Mouse (Mus musculus) limb, embryonic 15.5 days (tissue): ENCODE data around the gene Mxd4. TPM values are rescaled to one million over a fixed set of nuclear protein-coding genes. Genes with fewer than 3 reads are reported as not detected.

Source experiments
- ATAC-seq: fragments of 200-750 bp; cut with Nextera tagmentation; 2 replicates; pipeline ENCODE4 v1.8.0; 2017; ENCODE audit warnings: low read depth, moderate TSS enrichment; ENCODE audit not compliant: insufficient number of reproducible peaks, low FRiP score, low TSS enrichment
- H3K27ac ChIP-seq: fragments of 300-500 bp; sonication (generic); 2 replicates; pipeline ENCODE4 v1.5.1; 2015; ENCODE audit warnings: moderate library complexity, mild to moderate bottlenecking, inconsistent platforms
- H3K27me3 ChIP-seq: fragments of 300-500 bp; sonication (generic); 2 replicates; pipeline ENCODE4 v1.6.1; 2015; ENCODE audit warnings: inconsistent platforms
- H3K36me3 ChIP-seq: fragments of 300-500 bp; sonication (generic); 2 replicates; pipeline ENCODE4 v1.6.1; 2015; ENCODE audit warnings: inconsistent platforms
- H3K4me1 ChIP-seq: fragments of 300-500 bp; sonication (generic); 2 replicates; pipeline ENCODE4 v1.6.1; 2015; ENCODE audit warnings: inconsistent platforms
- H3K4me2 ChIP-seq: fragments of 300-500 bp; sonication (generic); 2 replicates; pipeline ENCODE4 v1.6.1; 2015; ENCODE audit warnings: mild to moderate bottlenecking, inconsistent platforms
- H3K4me3 ChIP-seq: fragments of 300-500 bp; sonication (generic); 2 replicates; pipeline ENCODE4 v1.5.1; 2015; ENCODE audit warnings: mild to moderate bottlenecking, inconsistent platforms
- H3K9ac ChIP-seq: fragments of 300-500 bp; sonication (generic); 2 replicates; pipeline ENCODE4 v1.6.1; 2015; ENCODE audit warnings: inconsistent platforms
- H3K9me3 ChIP-seq: fragments of 300-500 bp; sonication (generic); 2 replicates; pipeline ENCODE4 v1.6.1; 2016; ENCODE audit warnings: inconsistent platforms
- WGBS: fragments of 180-500 bp; shearing (Covaris S2); methylation state at CpG from one replicate; pipeline ENCODE4 v1.1.7; 2015; 5-methylcytosine and 5-hydroxymethylcytosine counted together
- polyA plus RNA-seq: library from polyadenylated mRNA; unstranded; fragments of >200 nt; fragmentation: Nextera tagmentation; extraction: Ambion mirVana; gene quantifications from 2 replicates; pipeline ENCODE4 v1.2.1, GENCODE M21; 2015

Gene Mxd4
- polyA plus RNA-seq, 1 experiment from 2014 or later = 42.4 TPM

- Histone ChIP-seq H3K9ac (no peak overlapping the region), H3K27ac (no peak overlapping the region), H3K36me3 (peaks cover 5% of the 10 kb centered on the region; the same call in 1 of the 2 replicates), H3K4me3 (no peak overlapping the region), H3K4me1 (peaks cover 8% of the 10 kb centered on the region; the same call in 1 of the 2 replicates), H3K27me3 (no peaks in the 10 kb centered on the region), H3K4me2 (no peak overlapping the region), H3K9me3 (no peaks in the 10 kb centered on the region)
- no peak for ATAC-seq
- WGBS = 79% methylated on average over 4 of the region's 4 CpGs
These were observed 19.7 kb downstream of the Mxd4 start for GRCm38 (mm10) chr5:34167857-34168256.

- no peak overlapping the region for H3K4me3 ChIP-seq
- H3K36me3 ChIP-seq = peaks cover 10% of the 10 kb centered on the region
- no peak overlapping the region for H3K9ac ChIP-seq
- no peak overlapping the region for H3K27ac ChIP-seq
- H3K4me1 ChIP-seq = peaks cover 8% of the 10 kb centered on the region; the same call in 1 of the 2 replicates
- H3K4me2 ChIP-seq = no peak overlapping the region
- H3K9me3 ChIP-seq = no peaks in the 10 kb centered on the region
- 83% methylated on average over 4 of the region's 4 CpGs for WGBS
- no peaks in the 10 kb centered on the region for H3K27me3 ChIP-seq
- no peak for ATAC-seq
These were observed 21.7 kb downstream of the Mxd4 start for GRCm38 (mm10) chr5:34165793-34166192.

- Histone ChIP-seq H3K27ac (no peak overlapping the region), H3K4me2 (no peak overlapping the region), H3K4me1 (no peaks in the 10 kb centered on the region), H3K4me3 (no peak overlapping the region), H3K36me3 (peaks cover 3% of the 10 kb centered on the region; the same call in 1 of the 2 replicates), H3K9ac (no peak overlapping the region), H3K9me3 (no peaks in the 10 kb centered on the region), H3K27me3 (no peaks in the 10 kb centered on the region)
- ATAC-seq = no peak
These were observed 39.0 kb downstream of the Mxd4 start for GRCm38 (mm10) chr5:34148476-34148875.

- Histone ChIP-seq H3K9me3 (no peaks in the 10 kb centered on the region), H3K27me3 (no peaks in the 10 kb centered on the region), H3K36me3 (no peaks in the 10 kb centered on the region), H3K4me3 (no peak overlapping the region), H3K4me1 (no peaks in the 10 kb centered on the region), H3K9ac (no peak overlapping the region), H3K4me2 (no peak overlapping the region), H3K27ac (no peak overlapping the region)
- 89% methylated on average over 3 of the region's 3 CpGs for WGBS
- no peak for ATAC-seq
These were observed 40.0 kb downstream of the Mxd4 start for GRCm38 (mm10) chr5:34147554-34147953.

- no peak overlapping the region for H3K4me2 ChIP-seq
- no peak for ATAC-seq
- H3K4me1 ChIP-seq = no peaks in the 10 kb centered on the region
- no peaks in the 10 kb centered on the region for H3K9me3 ChIP-seq
- H3K36me3 ChIP-seq = no peaks in the 10 kb centered on the region
- no peak overlapping the region for H3K4me3 ChIP-seq
- 5% methylated on average over 1 of the region's 1 CpGs for WGBS
- H3K27ac ChIP-seq = no peak overlapping the region
- H3K9ac ChIP-seq = no peak overlapping the region
- no peaks in the 10 kb centered on the region for H3K27me3 ChIP-seq
These were observed 47.8 kb downstream of the Mxd4 start for GRCm38 (mm10) chr5:34139751-34140150.

- no peak overlapping the region for H3K4me2 ChIP-seq
- no peaks in the 10 kb centered on the region for H3K36me3 ChIP-seq
- H3K4me1 ChIP-seq = no peaks in the 10 kb centered on the region
- no peaks in the 10 kb centered on the region for H3K9me3 ChIP-seq
- H3K9ac ChIP-seq = no peak overlapping the region
- no peak for ATAC-seq
- H3K4me3 ChIP-seq = no peak overlapping the region
- 72% methylated on average over 2 of the region's 2 CpGs for WGBS
- no peak overlapping the region for H3K27ac ChIP-seq
- H3K27me3 ChIP-seq = no peaks in the 10 kb centered on the region
These were observed 54.8 kb downstream of the Mxd4 start for GRCm38 (mm10) chr5:34132731-34133130.

GRCm38 (mm10) chr5:34124131-34124530, 63.4 kb downstream of the Mxd4 start:
- no peaks in the 10 kb centered on the region for H3K4me1 ChIP-seq
- H3K4me2 ChIP-seq = no peak overlapping the region
- H3K4me3 ChIP-seq = no peak overlapping the region
- ATAC-seq = no peak
- no peaks in the 10 kb centered on the region for H3K9me3 ChIP-seq
- whole genome bisulfite sequencing = 14% methylated on average over 1 of the region's 1 CpGs
- no peaks in the 10 kb centered on the region for H3K36me3 ChIP-seq
- H3K27ac ChIP-seq = no peak overlapping the region
- no peak overlapping the region for H3K9ac ChIP-seq
- H3K27me3 ChIP-seq = no peaks in the 10 kb centered on the region

Other genes starting within 250 kb of the Mxd4 start
- 64.5 and 96.5 TPM in 2 replicates for gene Gm1673, start 204.3 kb downstream of the Mxd4 start, polyA plus RNA-seq
- gene Nat8l, start 191.7 kb downstream of the Mxd4 start, polyA plus RNA-seq = 0.36 and 0.43 TPM in 2 replicates
- gene Poln, start 18.3 kb downstream of the Mxd4 start, polyA plus RNA-seq = 3.3 and 3.9 TPM in 2 replicates
- gene Haus3, start 18.2 kb downstream of the Mxd4 start, polyA plus RNA-seq = 28.1 and 29.4 TPM in 2 replicates
- gene Zfyve28, start 100.7 kb upstream of the Mxd4 start, polyA plus RNA-seq = 0.82 and 1.1 TPM in 2 replicates
- not detected in 2 replicates for gene Cfap99, start 100.9 kb upstream of the Mxd4 start, polyA plus RNA-seq
- 151 and 157 TPM in 2 replicates for gene Rnf4, start 148.6 kb upstream of the Mxd4 start, polyA plus RNA-seq
- gene Fam193a, start 182.2 kb upstream of the Mxd4 start, polyA plus RNA-seq = 11.4 and 12.3 TPM in 2 replicates